Mouse (Mus musculus): Measurements from ENCODE around the gene Samd4b. TPM values are rescaled to one million over a fixed set of nuclear protein-coding genes. Genes with fewer than 3 reads are reported as not detected.

Gene Samd4b
- total RNA-seq, 1 experiment, result 30.3 TPM

DNA sequence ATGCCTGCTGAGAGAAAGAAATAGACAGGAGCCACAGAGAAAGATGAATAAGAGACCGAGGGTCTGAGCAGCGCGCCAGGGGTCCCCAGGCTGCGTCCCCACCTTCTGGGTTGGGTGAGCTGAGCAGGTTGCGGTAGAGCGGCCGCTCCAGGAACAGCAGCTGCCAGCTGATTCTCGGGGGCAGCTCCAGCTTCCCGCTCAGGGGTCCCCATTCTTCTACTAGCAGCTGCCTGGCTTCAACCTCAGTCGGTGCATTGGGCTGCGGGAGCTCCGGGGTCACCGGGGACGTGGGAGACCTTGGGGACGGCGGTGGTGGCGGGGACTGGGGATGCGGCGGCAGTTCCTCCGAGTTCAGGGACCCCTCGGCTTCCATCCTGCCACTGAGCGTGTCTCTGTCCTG, 51.3 kb downstream of the Samd4b start:
- no peak for DNase-seq (ENCODE audit: low read depth, low spot score)
- Histone ChIP-seq H3K36me3 (ENCODE audit: control insufficient read depth, insufficient read depth, low read length, poor library complexity, severe bottlenecking) (no peaks in the 10 kb centered on the region), H3K9me3 (ENCODE audit: control insufficient read depth, insufficient read depth, low read depth, low read length) (no peaks in the 10 kb centered on the region), H3K27ac (ENCODE audit: insufficient read depth, low read depth, low read length, poor library complexity, severe bottlenecking) (no peak overlapping the region), H3K9ac (ENCODE audit: insufficient read depth, low read depth, low read length, poor library complexity, severe bottlenecking) (no peak overlapping the region), H3K4me1 (ENCODE audit: control insufficient read depth in 2 of 2, insufficient read depth in 2 of 2, low read length in 2 of 2, poor library complexity in 1 of 2) (peaks cover 2 to 20% of the 10 kb centered on the region in 2 experiments; a peak in 2 of 4 replicates), H3K4me3 (ENCODE audit: insufficient read depth in 1 of 2, low read depth in 1 of 2, low read length in 2 of 2, poor library complexity in 1 of 2, severe bottlenecking in 1 of 2) (peak overlapping the region; percentile 63 to 64)
- no peak for TF ChIP-seq ZNF384 (IDR thresholded peaks at IDR 0.05; ENCODE audit: low read depth, low read length)
- no peak for TF ChIP-seq MAFK (IDR thresholded peaks at IDR 0.05; ENCODE audit: insufficient read depth, low read depth, low read length)
- TF ChIP-seq ZC3H11A (IDR thresholded peaks at IDR 0.05; ENCODE audit: borderline replicate concordance, low read depth, low read length), result no peak
- no peak for TF ChIP-seq HCFC1 (IDR thresholded peaks at IDR 0.05; ENCODE audit: borderline replicate concordance, insufficient read depth, low read length)
- no peak for TF ChIP-seq CHD2 (IDR thresholded peaks at IDR 0.05; ENCODE audit: low read depth, low read length)
- in situ Hi-C loops (cut with MboI; ENCODE audit: low sequenced_read_pairs in 2 of 2, unreplicated experiment in 2 of 2), result no loop called here

GRCm38 (mm10) chr7:28545891-28546210, 52.1 kb downstream of the Samd4b start:
- peaks cover 2 to 20% of the 10 kb centered on the region in 2 experiments; a peak in 2 of 4 replicates for H3K4me1 ChIP-seq (ENCODE audit: control insufficient read depth in 2 of 2, insufficient read depth in 2 of 2, low read length in 2 of 2, poor library complexity in 1 of 2)
- H3K9ac ChIP-seq (ENCODE audit: insufficient read depth, low read depth, low read length, poor library complexity, severe bottlenecking), result no peak overlapping the region
- DNase-seq (ENCODE audit: low read depth, low spot score), result no peak
- H3K9me3 ChIP-seq (ENCODE audit: control insufficient read depth, insufficient read depth, low read depth, low read length), result no peaks in the 10 kb centered on the region
- H3K27ac ChIP-seq (ENCODE audit: insufficient read depth, low read depth, low read length, poor library complexity, severe bottlenecking), result no peak overlapping the region
- in situ Hi-C loops (cut with MboI; ENCODE audit: low sequenced_read_pairs in 2 of 2, unreplicated experiment in 2 of 2), result no loop called here
- no peaks in the 10 kb centered on the region for H3K36me3 ChIP-seq (ENCODE audit: control insufficient read depth, insufficient read depth, low read length, poor library complexity, severe bottlenecking)
- no peak overlapping the region for H3K4me3 ChIP-seq (ENCODE audit: insufficient read depth in 1 of 2, low read depth in 1 of 2, low read length in 2 of 2, poor library complexity in 1 of 2, severe bottlenecking in 1 of 2)
- TF ChIP-seq MAFK (IDR thresholded peaks at IDR 0.05; ENCODE audit: insufficient read depth, low read depth, low read length) (no peak), ZNF384 (IDR thresholded peaks at IDR 0.05; ENCODE audit: low read depth, low read length) (no peak), HCFC1 (IDR thresholded peaks at IDR 0.05; ENCODE audit: borderline replicate concordance, insufficient read depth, low read length) (no peak)

DNA sequence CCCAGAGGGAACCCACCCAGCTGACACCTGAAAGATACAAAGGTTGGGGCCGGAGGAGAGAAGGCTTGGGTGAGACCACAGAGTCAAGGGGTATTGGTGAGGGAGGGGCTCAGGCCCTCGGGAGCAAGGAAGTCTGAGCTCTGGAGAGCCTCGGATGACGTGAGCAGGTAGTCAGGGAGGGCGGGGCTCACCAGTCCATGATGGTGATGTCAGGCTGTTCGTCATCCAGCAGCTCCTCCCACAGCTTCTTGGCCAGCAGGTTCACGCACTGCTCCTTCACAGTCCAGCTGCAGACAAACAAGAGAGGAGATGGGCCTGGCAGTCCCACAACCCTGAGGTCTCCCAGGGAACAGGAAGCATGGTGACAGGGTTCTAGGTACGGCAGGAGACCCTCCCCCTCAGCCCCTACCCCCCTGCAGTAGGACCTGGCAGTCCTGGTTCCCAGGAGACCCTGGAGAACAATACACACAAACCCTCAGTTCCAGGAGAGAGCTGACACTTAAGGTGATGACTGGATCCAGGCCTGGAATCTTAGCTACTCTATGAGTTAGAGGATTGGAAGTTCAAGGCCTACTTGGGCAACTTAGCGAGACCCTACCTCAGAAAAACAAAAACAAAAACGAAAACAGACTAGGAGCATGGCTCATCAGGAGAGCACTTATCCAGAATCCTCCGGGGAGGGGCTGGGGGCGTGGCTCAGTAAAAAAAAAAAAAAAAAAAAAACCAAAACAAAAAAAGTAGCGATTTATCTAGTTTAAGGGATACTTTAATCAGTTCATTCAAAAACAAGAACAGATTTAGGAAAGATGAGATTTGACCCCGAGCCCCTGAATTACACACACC, 52.7 kb downstream of the Samd4b start:
- no peak for TF ChIP-seq HCFC1 (IDR thresholded peaks at IDR 0.05; ENCODE audit: borderline replicate concordance, insufficient read depth, low read length)
- TF ChIP-seq ZNF384 (IDR thresholded peaks at IDR 0.05; ENCODE audit: low read depth, low read length), result peak; percentile 91
- TF ChIP-seq MAFK (IDR thresholded peaks at IDR 0.05; ENCODE audit: insufficient read depth, low read depth, low read length), result no peak
- no peak for TF ChIP-seq ZC3H11A (IDR thresholded peaks at IDR 0.05; ENCODE audit: borderline replicate concordance, low read depth, low read length)
- TF ChIP-seq CHD2 (IDR thresholded peaks at IDR 0.05; ENCODE audit: low read depth, low read length), result no peak
- H3K9me3 ChIP-seq (ENCODE audit: control insufficient read depth, insufficient read depth, low read depth, low read length), result no peaks in the 10 kb centered on the region
- H3K27ac ChIP-seq (ENCODE audit: insufficient read depth, low read depth, low read length, poor library complexity, severe bottlenecking), result no peak overlapping the region
- peak; percentile 38 for DNase-seq (ENCODE audit: low read depth, low spot score)
- in situ Hi-C loops (cut with MboI; ENCODE audit: low sequenced_read_pairs in 2 of 2, unreplicated experiment in 2 of 2), result no loop called here
- no peaks in the 10 kb centered on the region for H3K36me3 ChIP-seq (ENCODE audit: control insufficient read depth, insufficient read depth, low read length, poor library complexity, severe bottlenecking)
- H3K9ac ChIP-seq (ENCODE audit: insufficient read depth, low read depth, low read length, poor library complexity, severe bottlenecking), result no peak overlapping the region
- H3K4me3 ChIP-seq (ENCODE audit: insufficient read depth in 1 of 2, low read depth in 1 of 2, low read length in 2 of 2, poor library complexity in 1 of 2, severe bottlenecking in 1 of 2), result no peak overlapping the region
- peaks cover 2 to 20% of the 10 kb centered on the region in 2 experiments; a peak in 2 of 4 replicates for H3K4me1 ChIP-seq (ENCODE audit: control insufficient read depth in 2 of 2, insufficient read depth in 2 of 2, low read length in 2 of 2, poor library complexity in 1 of 2)

GRCm38 (mm10) chr7:28544051-28544601, 53.8 kb downstream of the Samd4b start:
- Histone ChIP-seq H3K27ac (ENCODE audit: insufficient read depth, low read depth, low read length, poor library complexity, severe bottlenecking) (no peak overlapping the region), H3K4me3 (ENCODE audit: insufficient read depth in 1 of 2, low read depth in 1 of 2, low read length in 2 of 2, poor library complexity in 1 of 2, severe bottlenecking in 1 of 2) (peak overlapping the region; percentile 35 to 48; a peak in 3 of 4 replicates), H3K9ac (ENCODE audit: insufficient read depth, low read depth, low read length, poor library complexity, severe bottlenecking) (peak overlapping the region; percentile 10; the same call in 1 of the 2 replicates), H3K4me1 (ENCODE audit: control insufficient read depth in 2 of 2, insufficient read depth in 2 of 2, low read length in 2 of 2, poor library complexity in 1 of 2) (peaks cover 2 to 20% of the 10 kb centered on the region in 2 experiments; a peak in 2 of 4 replicates), H3K9me3 (ENCODE audit: control insufficient read depth, insufficient read depth, low read depth, low read length) (no peaks in the 10 kb centered on the region), H3K36me3 (ENCODE audit: control insufficient read depth, insufficient read depth, low read length, poor library complexity, severe bottlenecking) (no peaks in the 10 kb centered on the region)
- TF ChIP-seq MAFK (IDR thresholded peaks at IDR 0.05; ENCODE audit: insufficient read depth, low read depth, low read length), result no peak
- TF ChIP-seq HCFC1 (IDR thresholded peaks at IDR 0.05; ENCODE audit: borderline replicate concordance, insufficient read depth, low read length), result no peak
- TF ChIP-seq ZNF384 (IDR thresholded peaks at IDR 0.05; ENCODE audit: low read depth, low read length), result no peak
- no peak for TF ChIP-seq CHD2 (IDR thresholded peaks at IDR 0.05; ENCODE audit: low read depth, low read length)
- TF ChIP-seq ZC3H11A (IDR thresholded peaks at IDR 0.05; ENCODE audit: borderline replicate concordance, low read depth, low read length), result no peak
- DNase-seq (ENCODE audit: low read depth, low spot score), result no peak
- in situ Hi-C loops (cut with MboI; ENCODE audit: low sequenced_read_pairs in 2 of 2, unreplicated experiment in 2 of 2), result no loop called here
